Mouse (Mus musculus) urinary bladder, adult 18-20 months (tissue): ENCODE measurements around the gene 4933436I01Rik.

ENCODE experiments used
- DNase-seq, 2 experiments: peaks; one replicate each; pipeline ENCODE4 v3.0.0; 2022; ENCODE audit warnings: low spot score in 2 of 2, mixed read lengths in 2 of 2

Gene 4933436I01Rik

GRCm38 (mm10) chrX:67921350-67921749 is at the start of gene 4933436I01Rik:
TSS of gene 4933436I01Rik (minus strand) at chrX:67921450.
- no peak for DNase-seq

DNA sequence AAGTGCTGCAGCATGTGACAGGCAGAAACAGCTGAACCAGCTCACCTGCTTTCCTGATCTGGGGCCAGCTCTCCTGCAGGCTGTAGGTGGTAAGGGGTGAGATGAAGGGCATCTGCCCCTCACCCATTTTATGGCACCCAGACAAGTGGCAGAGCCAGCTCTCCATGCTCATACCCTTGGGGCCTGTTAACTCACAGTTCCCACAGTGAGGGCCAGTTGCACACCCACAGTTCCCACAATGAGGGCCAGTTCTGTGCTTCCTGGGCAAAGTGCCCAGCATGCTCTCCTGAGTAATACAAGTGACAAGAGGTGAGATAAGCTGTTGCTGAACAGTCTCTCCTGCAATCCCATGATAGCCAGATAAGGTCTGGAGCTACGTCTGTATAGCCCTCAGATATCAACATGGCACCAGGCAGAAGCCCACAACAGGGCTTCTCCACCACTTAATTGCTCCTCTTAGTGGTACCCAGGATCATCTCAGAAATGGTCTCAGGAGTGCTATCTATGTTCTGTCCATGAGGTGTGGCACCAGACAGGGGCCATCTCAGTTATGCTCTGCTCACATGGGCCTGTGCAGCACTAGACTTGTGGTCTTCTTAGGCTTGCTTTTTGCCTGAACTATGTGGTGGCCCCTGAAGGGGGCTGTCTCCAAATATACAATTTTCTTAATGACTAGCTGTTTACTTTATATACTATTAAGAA is 3.7 kb upstream of the 4933436I01Rik start:
- DNase-seq, result peak; percentile 11 to 24

DNA sequence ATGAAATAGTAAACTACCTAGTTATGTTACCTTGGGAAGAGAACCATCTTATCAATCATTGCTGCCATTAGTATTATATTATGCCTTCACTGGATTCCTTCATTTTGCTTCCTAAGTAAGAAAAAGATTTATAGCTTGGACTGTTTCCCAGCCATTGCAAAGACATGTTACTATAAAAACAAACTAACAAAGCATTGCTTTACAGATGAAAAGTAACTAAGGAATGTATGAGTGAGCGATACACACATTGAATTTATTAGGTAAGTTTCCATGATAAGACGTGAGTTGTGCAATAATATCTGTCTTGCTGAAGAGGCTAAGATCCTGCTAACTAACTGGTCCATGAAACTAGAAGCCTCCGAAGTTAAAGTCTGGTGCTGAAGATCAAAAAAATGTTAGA is 37.8 kb downstream of the 4933436I01Rik start:
- no peak for DNase-seq
